Comparison of ENCODE assay signal across 13 mouse cellular contexts in genomic region chr9:95113157-95114135, GRCm38 (mm10).
A peak's percentile ranks its signal among the peaks of the same experiment; 100 is the strongest.
DNase-seq lines count a peak whose midpoint lies in the region; ATAC-seq lines count a peak whose summit lies in the region.
"Had no signal": no experiment of that assay in that cellular context is flagged by ENCODE, and none has a peak within 500 bp of the region (broad histone marks: within the 10 kb centered on the region; RNA-seq: fewer than 3 reads in every experiment).

No protein-coding gene starts in this region.

- H3K4me3 ChIP-seq in heart, embryonic 10.5 days = no peak overlapping the region
- H3K4me3 ChIP-seq: embryonic facial prominence, embryonic 13.5 days; stomach, embryonic 15.5 days had no signal

- H3K27ac ChIP-seq in heart, embryonic 10.5 days = no peak overlapping the region
- H3K27ac ChIP-seq: embryonic facial prominence, embryonic 13.5 days; macrophage; stomach, embryonic 15.5 days had no signal

- WGBS in heart, embryonic 10.5 days = 63% methylated on average over 12 of the region's 12 CpGs

- no peak for ATAC-seq in megakaryocyte, adult 5-6 weeks (ENCODE audit: poor library complexity, severe bottlenecking)

- DNase-seq in heart, embryonic 10.5 days (ENCODE audit: low spot score) = peak; percentile 52
- DNase-seq in heart, postnatal 14 days = no peak
- DNase-seq in T-cell, adult 2 months (ENCODE audit: low spot score) = peak; percentile 22
- peak; percentile 11 to 23 for DNase-seq in cerebellum, postnatal 36 days
- DNase-seq in lung, postnatal 36 days = peak; percentile 75
- no peak for DNase-seq in spleen, adult 18-20 months
- no peak for DNase-seq in spleen, postnatal 10 days (ENCODE audit: low spot score in 2 of 2)
- DNase-seq: adrenal gland, postnatal 10 days; kidney, adult 11 months had no signal

- H3K36me3 ChIP-seq in heart, embryonic 10.5 days = no peaks in the 10 kb centered on the region
- H3K36me3 ChIP-seq: embryonic facial prominence, embryonic 13.5 days; stomach, embryonic 15.5 days had no signal

- intact Hi-C loops in heart, postnatal 14 days (cut with DNase I) = loop anchor here (10.0 kb wide), 1 partner anchor 291 kb away; the partner anchor contains the start of gene Chst2

- H3K9me3 ChIP-seq in heart, embryonic 10.5 days = no peaks in the 10 kb centered on the region
- H3K9me3 ChIP-seq: embryonic facial prominence, embryonic 13.5 days; stomach, embryonic 15.5 days had no signal

- no peaks in the 10 kb centered on the region for H3K4me1 ChIP-seq in heart, embryonic 10.5 days
- H3K4me1 ChIP-seq: stomach, embryonic 15.5 days had no signal

- no peaks in the 10 kb centered on the region for H3K27me3 ChIP-seq in heart, embryonic 10.5 days (ENCODE audit: insufficient read depth, poor library complexity, severe bottlenecking)
- H3K27me3 ChIP-seq: embryonic facial prominence, embryonic 13.5 days; stomach, embryonic 15.5 days had no signal

Comparison
In these comparisons a context has a peak if more than half of its experiments do, and no peak if none do; other contexts are left out.
1. DNase-seq: peak in heart, embryonic 10.5 days (single experiment), T-cell, adult 2 months (single experiment), cerebellum, postnatal 36 days (2 of 2) and lung, postnatal 36 days (single experiment); none in heart, postnatal 14 days (0 of 2), spleen, adult 18-20 months (0 of 2) and spleen, postnatal 10 days (0 of 2).